Mouse (Mus musculus): Measurements from ENCODE around the gene Slc16a10. TPM values are rescaled to one million over a fixed set of nuclear protein-coding genes. Genes with fewer than 3 reads are reported as not detected.

Slc16a10 gene
- 26.2 and 26.6 TPM in 2 replicates for polyA plus RNA-seq (2014; fragmentation: Nextera tagmentation; extraction: Ambion mirVana)

- no peaks in the 10 kb centered on the region for H3K27me3 ChIP-seq (replicated peaks; ENCODE audit: control insufficient read depth, insufficient read depth, low read length)
- H3K4me1 ChIP-seq (replicated peaks; ENCODE audit: control insufficient read depth, insufficient read depth, low read length) = no peaks in the 10 kb centered on the region; the same call in 1 of the 2 replicates
- WGBS = under 1% methylated on average over 50 of the region's 76 CpGs
- no peaks in the 10 kb centered on the region for H3K36me3 ChIP-seq (ENCODE audit: control insufficient read depth, insufficient read depth, low read length)
- peak; percentile 99 for ATAC-seq (replicated peaks; ENCODE audit: low FRiP score, low TSS enrichment, low read depth)
- H3K27ac ChIP-seq (ENCODE audit: low read depth) = no peak within 1 kb of the TSS
- peak within 1 kb of the TSS; percentile 72 for H3K9ac ChIP-seq (ENCODE audit: low read length)
- no peaks in the 10 kb centered on the region for H3K9me3 ChIP-seq (ENCODE audit: control insufficient read depth, low read length)
- peak within 1 kb of the TSS; percentile 64 for H3K4me3 ChIP-seq (ENCODE audit: low read depth, low read length)
- H3K4me2 ChIP-seq (ENCODE audit: low read length) = peak within 1 kb of the TSS; percentile 92
- DNase-seq (ENCODE audit: low spot score) = peak; percentile 88
These were observed at the start of gene Slc16a10 for GRCm38 (mm10) chr10:40141864-40142523. Slc16a10 (minus strand) TSS chr10:40142258.

- peak overlapping the region; percentile 56 for H3K4me2 ChIP-seq (ENCODE audit: low read length)
- H3K9ac ChIP-seq (ENCODE audit: low read length) = peak overlapping the region; percentile 8; the same call in 1 of the 2 replicates
- H3K9me3 ChIP-seq (ENCODE audit: control insufficient read depth, low read length) = no peaks in the 10 kb centered on the region
- H3K27ac ChIP-seq (ENCODE audit: low read depth) = no peak overlapping the region
- 21% methylated on average over 22 of the region's 22 CpGs for WGBS
- no peaks in the 10 kb centered on the region for H3K27me3 ChIP-seq (replicated peaks; ENCODE audit: control insufficient read depth, insufficient read depth, low read length)
- peak overlapping the region; percentile 16; the same call in 1 of the 2 replicates for H3K4me3 ChIP-seq (ENCODE audit: low read depth, low read length)
- H3K4me1 ChIP-seq (replicated peaks; ENCODE audit: control insufficient read depth, insufficient read depth, low read length) = peaks cover 7% of the 10 kb centered on the region; the same call in 1 of the 2 replicates
- H3K36me3 ChIP-seq (ENCODE audit: control insufficient read depth, insufficient read depth, low read length) = no peaks in the 10 kb centered on the region
- ATAC-seq (replicated peaks; ENCODE audit: low FRiP score, low TSS enrichment, low read depth) (no peak), DNase-seq (ENCODE audit: low spot score) (no peak)
These were observed 49.4 kb upstream of the Slc16a10 start for GRCm38 (mm10) chr10:40191338-40191979.

- WGBS = 79% methylated on average over 8 of the region's 8 CpGs
- H3K4me3 ChIP-seq (ENCODE audit: low read depth, low read length) = no peak overlapping the region
- DNase-seq (ENCODE audit: low spot score) = no peak
- no peaks in the 10 kb centered on the region for H3K27me3 ChIP-seq (replicated peaks; ENCODE audit: control insufficient read depth, insufficient read depth, low read length)
- H3K36me3 ChIP-seq (ENCODE audit: control insufficient read depth, insufficient read depth, low read length) = no peaks in the 10 kb centered on the region
- H3K27ac ChIP-seq (ENCODE audit: low read depth) = no peak overlapping the region
- ATAC-seq (replicated peaks; ENCODE audit: low FRiP score, low TSS enrichment, low read depth) = no peak
- H3K4me1 ChIP-seq (replicated peaks; ENCODE audit: control insufficient read depth, insufficient read depth, low read length) = peaks cover 7% of the 10 kb centered on the region; the same call in 1 of the 2 replicates
- H3K9ac ChIP-seq (ENCODE audit: low read length) = no peak overlapping the region
- H3K4me2 ChIP-seq (ENCODE audit: low read length) = no peak overlapping the region
- H3K9me3 ChIP-seq (ENCODE audit: control insufficient read depth, low read length) = no peaks in the 10 kb centered on the region
These were observed 48.8 kb upstream of the Slc16a10 start for GRCm38 (mm10) chr10:40190871-40191270.

- no peak overlapping the region for H3K4me2 ChIP-seq (ENCODE audit: low read length)
- no peak for DNase-seq (ENCODE audit: low spot score)
- H3K27ac ChIP-seq (ENCODE audit: low read depth) = no peak overlapping the region
- ATAC-seq (replicated peaks; ENCODE audit: low FRiP score, low TSS enrichment, low read depth) = no peak
- no peaks in the 10 kb centered on the region for H3K36me3 ChIP-seq (ENCODE audit: control insufficient read depth, insufficient read depth, low read length)
- H3K9me3 ChIP-seq (ENCODE audit: control insufficient read depth, low read length) = no peaks in the 10 kb centered on the region
- peaks cover 7% of the 10 kb centered on the region; the same call in 1 of the 2 replicates for H3K4me1 ChIP-seq (replicated peaks; ENCODE audit: control insufficient read depth, insufficient read depth, low read length)
- no peak overlapping the region for H3K9ac ChIP-seq (ENCODE audit: low read length)
- H3K4me3 ChIP-seq (ENCODE audit: low read depth, low read length) = no peak overlapping the region
- H3K27me3 ChIP-seq (replicated peaks; ENCODE audit: control insufficient read depth, insufficient read depth, low read length) = no peaks in the 10 kb centered on the region
- WGBS = 89% methylated on average over 2 of the region's 2 CpGs
These were observed 47.6 kb upstream of the Slc16a10 start for GRCm38 (mm10) chr10:40189689-40190088.

- no peaks in the 10 kb centered on the region for H3K36me3 ChIP-seq (ENCODE audit: control insufficient read depth, insufficient read depth, low read length)
- no peak overlapping the region for H3K27ac ChIP-seq (ENCODE audit: low read depth)
- H3K27me3 ChIP-seq (replicated peaks; ENCODE audit: control insufficient read depth, insufficient read depth, low read length) = no peaks in the 10 kb centered on the region
- H3K4me3 ChIP-seq (ENCODE audit: low read depth, low read length) = no peak overlapping the region
- no peaks in the 10 kb centered on the region for H3K9me3 ChIP-seq (ENCODE audit: control insufficient read depth, low read length)
- no peak for ATAC-seq (replicated peaks; ENCODE audit: low FRiP score, low TSS enrichment, low read depth)
- no peak overlapping the region for H3K9ac ChIP-seq (ENCODE audit: low read length)
- 76% methylated on average over 3 of the region's 3 CpGs for WGBS
- H3K4me2 ChIP-seq (ENCODE audit: low read length) = no peak overlapping the region
- peaks cover 7% of the 10 kb centered on the region; the same call in 1 of the 2 replicates for H3K4me1 ChIP-seq (replicated peaks; ENCODE audit: control insufficient read depth, insufficient read depth, low read length)
- DNase-seq (ENCODE audit: low spot score) = no peak
These were observed 46.8 kb upstream of the Slc16a10 start for GRCm38 (mm10) chr10:40188831-40189230.

- no peak overlapping the region for H3K4me3 ChIP-seq (ENCODE audit: low read depth, low read length)
- no peaks in the 10 kb centered on the region for H3K4me1 ChIP-seq (replicated peaks; ENCODE audit: control insufficient read depth, insufficient read depth, low read length)
- no peaks in the 10 kb centered on the region for H3K9me3 ChIP-seq (ENCODE audit: control insufficient read depth, low read length)
- H3K4me2 ChIP-seq (ENCODE audit: low read length) = no peak overlapping the region
- H3K27me3 ChIP-seq (replicated peaks; ENCODE audit: control insufficient read depth, insufficient read depth, low read length) = no peaks in the 10 kb centered on the region
- no peak overlapping the region for H3K27ac ChIP-seq (ENCODE audit: low read depth)
- no peak for DNase-seq (ENCODE audit: low spot score)
- no peaks in the 10 kb centered on the region for H3K36me3 ChIP-seq (ENCODE audit: control insufficient read depth, insufficient read depth, low read length)
- no peak for ATAC-seq (replicated peaks; ENCODE audit: low FRiP score, low TSS enrichment, low read depth)
- no peak overlapping the region for H3K9ac ChIP-seq (ENCODE audit: low read length)
These were observed 43.9 kb upstream of the Slc16a10 start for GRCm38 (mm10) chr10:40185956-40186355.

GRCm38 (mm10) chr10:40180011-40180410, 38.0 kb upstream of the Slc16a10 start:
- no peak overlapping the region for H3K4me3 ChIP-seq (ENCODE audit: low read depth, low read length)
- H3K27me3 ChIP-seq (replicated peaks; ENCODE audit: control insufficient read depth, insufficient read depth, low read length) = no peaks in the 10 kb centered on the region
- no peak overlapping the region for H3K9ac ChIP-seq (ENCODE audit: low read length)
- no peaks in the 10 kb centered on the region for H3K4me1 ChIP-seq (replicated peaks; ENCODE audit: control insufficient read depth, insufficient read depth, low read length)
- H3K4me2 ChIP-seq (ENCODE audit: low read length) = no peak overlapping the region
- no peaks in the 10 kb centered on the region for H3K9me3 ChIP-seq (ENCODE audit: control insufficient read depth, low read length)
- ATAC-seq (replicated peaks; ENCODE audit: low FRiP score, low TSS enrichment, low read depth) = no peak
- DNase-seq (ENCODE audit: low spot score) = no peak
- no peak overlapping the region for H3K27ac ChIP-seq (ENCODE audit: low read depth)
- no peaks in the 10 kb centered on the region for H3K36me3 ChIP-seq (ENCODE audit: control insufficient read depth, insufficient read depth, low read length)
- WGBS = 62% methylated on average over 2 of the region's 2 CpGs

GRCm38 (mm10) chr10:40179142-40179541, 37.1 kb upstream of the Slc16a10 start:
- H3K9ac ChIP-seq (ENCODE audit: low read length) = no peak overlapping the region
- 92% methylated on average over 5 of the region's 5 CpGs for WGBS
- no peaks in the 10 kb centered on the region for H3K9me3 ChIP-seq (ENCODE audit: control insufficient read depth, low read length)
- no peak overlapping the region for H3K4me2 ChIP-seq (ENCODE audit: low read length)
- no peaks in the 10 kb centered on the region for H3K4me1 ChIP-seq (replicated peaks; ENCODE audit: control insufficient read depth, insufficient read depth, low read length)
- no peaks in the 10 kb centered on the region for H3K36me3 ChIP-seq (ENCODE audit: control insufficient read depth, insufficient read depth, low read length)
- no peak for ATAC-seq (replicated peaks; ENCODE audit: low FRiP score, low TSS enrichment, low read depth)
- no peaks in the 10 kb centered on the region for H3K27me3 ChIP-seq (replicated peaks; ENCODE audit: control insufficient read depth, insufficient read depth, low read length)
- no peak overlapping the region for H3K4me3 ChIP-seq (ENCODE audit: low read depth, low read length)
- no peak overlapping the region for H3K27ac ChIP-seq (ENCODE audit: low read depth)
- no peak for DNase-seq (ENCODE audit: low spot score)
